Mouse (Mus musculus): ENCODE results near the gene Ifna12.
"Not testable (repeated sequence)": the region's sequence is repeated elsewhere in the genome, so short reads cannot be mapped to it uniquely, and the experiment has no call there.

Ifna12 gene

GRCm38 (mm10) chr4:88603276-88603675 is at the start of gene Ifna12:
TSS of gene Ifna12 (minus strand) at chr4:88603376.
- no peak for DNase-seq (ENCODE audit: low spot score in 2 of 2)

GRCm38 (mm10) chr4:88644359-88644758 is 41.2 kb upstream of the Ifna12 start, which contains the start of gene Ifna13:
TSS of gene Ifna13 (minus strand) at chr4:88644459.
- DNase-seq (ENCODE audit: low spot score in 2 of 2), result no peak

GRCm38 (mm10) chr4:88642526-88642925 is 39.4 kb upstream of the Ifna12 start:
- DNase-seq (ENCODE audit: low spot score in 2 of 2), result no peak

GRCm38 (mm10) chr4:88641077-88641831 is 38.1 kb upstream of the Ifna12 start:
- peak; percentile 38 to 82 for DNase-seq (ENCODE audit: low spot score in 2 of 2)

GRCm38 (mm10) chr4:88640704-88641076 is 37.5 kb upstream of the Ifna12 start:
- DNase-seq (ENCODE audit: low spot score in 2 of 2), result no peak

GRCm38 (mm10) chr4:88634311-88634710 is 31.1 kb upstream of the Ifna12 start, which contains the start of gene C87499:
TSS of gene C87499 (minus strand) at chr4:88634411.
- DNase-seq (ENCODE audit: low spot score in 2 of 2), result no peak

- DNase-seq (ENCODE audit: low spot score in 2 of 2), result no peak
These were observed 10.9 kb downstream of the Ifna12 start, which contains the start of gene Ifna9 for GRCm38 (mm10) chr4:88592285-88592684. TSS of gene Ifna9 (minus strand) at chr4:88592385.

- DNase-seq (ENCODE audit: low spot score in 2 of 2), result no peak
These were observed 31.5 kb downstream of the Ifna12 start, which contains the start of gene Ifna14 for GRCm38 (mm10) chr4:88571698-88572097. TSS of gene Ifna14 (minus strand) at chr4:88571798.

GRCm38 (mm10) chr4:88561791-88562190 is 41.4 kb downstream of the Ifna12 start:
- DNase-seq (ENCODE audit: low spot score in 2 of 2), result no peak

- DNase-seq (ENCODE audit: low spot score in 2 of 2), result not testable (repeated sequence)
These were observed 45.0 kb downstream of the Ifna12 start, which contains the start of gene Ifna15 for GRCm38 (mm10) chr4:88558145-88558544. TSS of gene Ifna15 (minus strand) at chr4:88558245.
